Mouse (Mus musculus) left cerebral cortex, adult 8-10 months (tissue): ENCODE measurements at regions not wholly inside any gene's neighbourhood (a gene's known extent, or its start where the extent isn't known, plus 50 kb on each side); places are given as distances from the start of the nearest gene placed in this dataset.

Experiments
- DNase-seq, 2 experiments: peaks; one replicate each; pipeline ENCODE4 v3.0.0; 2022; ENCODE audit warnings: low spot score in 2 of 2

GRCm38 (mm10) chr8:125367374-125367773 is 202.2 kb downstream of the Sipa1l2 start:
- no peak for DNase-seq

GRCm38 (mm10) chr8:125365004-125365403 is 204.6 kb downstream of the Sipa1l2 start:
- no peak for DNase-seq

GRCm38 (mm10) chr8:125359456-125359855 is 210.2 kb downstream of the Sipa1l2 start:
- no peak for DNase-seq

- DNase-seq: no peak
These were observed 211.8 kb downstream of the Sipa1l2 start for GRCm38 (mm10) chr8:125357759-125358158.

GRCm38 (mm10) chr8:125355059-125355509 is 214.5 kb downstream of the Sipa1l2 start:
- DNase-seq: no peak

- DNase-seq: no peak
These were observed 217.3 kb downstream of the Sipa1l2 start for GRCm38 (mm10) chr8:125352276-125352675.

GRCm38 (mm10) chr8:125351486-125352032 is 218.0 kb downstream of the Sipa1l2 start:
- no peak for DNase-seq

- DNase-seq: no peak
These were observed 220.2 kb downstream of the Sipa1l2 start for GRCm38 (mm10) chr8:125349290-125350025.

GRCm38 (mm10) chr8:125346182-125346581 is 223.4 kb downstream of the Sipa1l2 start:
- no peak for DNase-seq

GRCm38 (mm10) chr8:125345571-125345970 is 224.0 kb downstream of the Sipa1l2 start:
- DNase-seq: no peak

GRCm38 (mm10) chr8:125343867-125344266 is 225.7 kb downstream of the Sipa1l2 start:
- DNase-seq: peak; percentile 22 to 37

GRCm38 (mm10) chr8:125342521-125342920 is 227.1 kb downstream of the Sipa1l2 start:
- no peak for DNase-seq

- DNase-seq: no peak
These were observed 228.0 kb downstream of the Sipa1l2 start for GRCm38 (mm10) chr8:125341606-125342005.

- no peak for DNase-seq
These were observed 231.4 kb downstream of the Sipa1l2 start for GRCm38 (mm10) chr8:125338222-125338621.

GRCm38 (mm10) chr8:125337444-125338077 is 232.0 kb downstream of the Sipa1l2 start:
- no peak for DNase-seq

- DNase-seq: no peak
These were observed 232.8 kb downstream of the Sipa1l2 start for GRCm38 (mm10) chr8:125336799-125337198.

GRCm38 (mm10) chr8:125335575-125336370 is 233.8 kb downstream of the Sipa1l2 start:
- DNase-seq: no peak

GRCm38 (mm10) chr8:125335171-125335570 is 234.4 kb downstream of the Sipa1l2 start:
- DNase-seq: no peak

- no peak for DNase-seq
These were observed 239.0 kb downstream of the Sipa1l2 start for GRCm38 (mm10) chr8:125330638-125331037.

GRCm38 (mm10) chr8:125328650-125329049 is 241.0 kb downstream of the Sipa1l2 start:
- no peak for DNase-seq

- DNase-seq: no peak
These were observed 241.9 kb downstream of the Sipa1l2 start for GRCm38 (mm10) chr8:125327551-125328262.
